Mouse (Mus musculus): ENCODE results near the gene Mat2a.
"Not testable (repeated sequence)": the region's sequence is repeated elsewhere in the genome, so short reads cannot be mapped to it uniquely, and the experiment has no call there.

Mat2a gene

GRCm38 (mm10) chr6:72456567-72456966, 17.2 kb upstream of the Mat2a start:
- no peak for DNase-seq (ENCODE audit: low spot score in 2 of 2)

GRCm38 (mm10) chr6:72454833-72455373, 15.5 kb upstream of the Mat2a start:
- DNase-seq (ENCODE audit: low spot score in 2 of 2), result no peak

- DNase-seq (ENCODE audit: low spot score in 2 of 2), result no peak
Measured at GRCm38 (mm10) chr6:72454072-72454746, 14.9 kb upstream of the Mat2a start.

GRCm38 (mm10) chr6:72453578-72453977, 14.2 kb upstream of the Mat2a start:
- DNase-seq (ENCODE audit: low spot score in 2 of 2), result no peak

- DNase-seq (ENCODE audit: low spot score in 2 of 2), result no peak
Measured at GRCm38 (mm10) chr6:72452329-72452728, 13.0 kb upstream of the Mat2a start.

GRCm38 (mm10) chr6:72451778-72452177, 12.4 kb upstream of the Mat2a start:
- not testable (repeated sequence) for DNase-seq (ENCODE audit: low spot score in 2 of 2)

- DNase-seq (ENCODE audit: low spot score in 2 of 2), result no peak
Measured at GRCm38 (mm10) chr6:72447487-72447886, 8.1 kb upstream of the Mat2a start.

- no peak for DNase-seq (ENCODE audit: low spot score in 2 of 2)
Measured at GRCm38 (mm10) chr6:72445011-72445410, 5.7 kb upstream of the Mat2a start.

GRCm38 (mm10) chr6:72442921-72443604, 3.7 kb upstream of the Mat2a start:
- DNase-seq (ENCODE audit: low spot score in 2 of 2), result no peak

- peak in 1 of 2 experiments; percentile 27 for DNase-seq (ENCODE audit: low spot score in 2 of 2)
Measured at GRCm38 (mm10) chr6:72440186-72440990, 1.0 kb upstream of the Mat2a start.

GRCm38 (mm10) chr6:72438862-72439354, 450 bp downstream of the Mat2a start:
- peak; percentile 78 to 85 for DNase-seq (ENCODE audit: low spot score in 2 of 2)

GRCm38 (mm10) chr6:72438226-72438625, 1.1 kb downstream of the Mat2a start:
- no peak for DNase-seq (ENCODE audit: low spot score in 2 of 2)

GRCm38 (mm10) chr6:72432153-72432552, 7.2 kb downstream of the Mat2a start:
- DNase-seq (ENCODE audit: low spot score in 2 of 2), result no peak

GRCm38 (mm10) chr6:72430989-72431921, 8.1 kb downstream of the Mat2a start:
- no peak for DNase-seq (ENCODE audit: low spot score in 2 of 2)

GRCm38 (mm10) chr6:72429061-72429842, 10.1 kb downstream of the Mat2a start:
- DNase-seq (ENCODE audit: low spot score in 2 of 2), result no peak

GRCm38 (mm10) chr6:72428036-72428435, 11.3 kb downstream of the Mat2a start:
- DNase-seq (ENCODE audit: low spot score in 2 of 2), result peak; percentile 71 to 74

- DNase-seq (ENCODE audit: low spot score in 2 of 2), result no peak
Measured at GRCm38 (mm10) chr6:72425646-72426045, 13.7 kb downstream of the Mat2a start.

GRCm38 (mm10) chr6:72420901-72421300, 18.5 kb downstream of the Mat2a start:
- DNase-seq (ENCODE audit: low spot score in 2 of 2), result no peak

- no peak for DNase-seq (ENCODE audit: low spot score in 2 of 2)
Measured at GRCm38 (mm10) chr6:72419806-72420205, 19.6 kb downstream of the Mat2a start.

- no peak for DNase-seq (ENCODE audit: low spot score in 2 of 2)
Measured at GRCm38 (mm10) chr6:72418279-72418678, 21.1 kb downstream of the Mat2a start.
